Mouse (Mus musculus) liver, adult (tissue): ENCODE measurements around the gene Mipol1.

Source experiments
- GATA4 ChIP-seq: IDR thresholded peaks from 2 replicates; pipeline ENCODE4 v1.6.1; 2014; ENCODE audit warnings: mild to moderate bottlenecking, low read length; ENCODE audit not compliant: insufficient replicate concordance

The Mipol1 gene

GRCm38 (mm10) chr12:57515702-57516377 lies 285.6 kb downstream of the Mipol1 start:
- TF ChIP-seq GATA4: no peak

GRCm38 (mm10) chr12:57528335-57528734 lies 298.1 kb downstream of the Mipol1 start:
- TF ChIP-seq GATA4: no peak

- TF ChIP-seq GATA4: no peak
Observed at GRCm38 (mm10) chr12:57530474-57530873, 300.2 kb downstream of the Mipol1 start.

- TF ChIP-seq GATA4: no peak
Observed at GRCm38 (mm10) chr12:57534517-57534878, 304.3 kb downstream of the Mipol1 start.

- no peak for TF ChIP-seq GATA4
Observed at GRCm38 (mm10) chr12:57534879-57535611, 304.8 kb downstream of the Mipol1 start.

- no peak for TF ChIP-seq GATA4
Observed at GRCm38 (mm10) chr12:57536056-57536908, 306.1 kb downstream of the Mipol1 start.

GRCm38 (mm10) chr12:57536909-57537670 lies 306.9 kb downstream of the Mipol1 start:
- TF ChIP-seq GATA4: no peak

GRCm38 (mm10) chr12:57537791-57538587 lies 307.8 kb downstream of the Mipol1 start:
- TF ChIP-seq GATA4: no peak

GRCm38 (mm10) chr12:57538588-57539550 lies 308.6 kb downstream of the Mipol1 start:
- no peak for TF ChIP-seq GATA4

GRCm38 (mm10) chr12:57539551-57539985 lies 309.3 kb downstream of the Mipol1 start:
- no peak for TF ChIP-seq GATA4

GRCm38 (mm10) chr12:57541118-57541517 lies 310.9 kb downstream of the Mipol1 start:
- TF ChIP-seq GATA4: no peak

GRCm38 (mm10) chr12:57541931-57542745 lies 311.9 kb downstream of the Mipol1 start:
- no peak for TF ChIP-seq GATA4
